Mouse (Mus musculus) frontal cortex, adult (tissue): ENCODE results near the gene Tubb2a.
A peak's percentile ranks its signal among the peaks of the same experiment; 100 is the strongest.
"Not testable (repeated sequence)": the region's sequence is repeated elsewhere in the genome, so short reads cannot be mapped to it uniquely, and the experiment has no call there.

Experiments
- ATAC-seq: cut with Nextera tagmentation; 2 replicates; pipeline ENCODE4 v1.9.2; 2017; ENCODE audit warnings: mild to moderate bottlenecking, moderate library complexity, mixed read lengths; ENCODE audit not compliant: low TSS enrichment

Tubb2a gene

GRCm38 (mm10) chr13:34089358-34089757 is 11.6 kb upstream of the Tubb2a start:
- peak; percentile 28; the same call in 1 of the 2 replicates for ATAC-seq

GRCm38 (mm10) chr13:34088871-34089288 is 11.1 kb upstream of the Tubb2a start:
- ATAC-seq: peak; percentile 36; the same call in 1 of the 2 replicates

GRCm38 (mm10) chr13:34088201-34088649 is 10.4 kb upstream of the Tubb2a start:
- ATAC-seq: peak; percentile 48; the same call in 1 of the 2 replicates

GRCm38 (mm10) chr13:34087052-34087812 is 9.4 kb upstream of the Tubb2a start:
- no peak for ATAC-seq

GRCm38 (mm10) chr13:34084026-34084750 is 6.4 kb upstream of the Tubb2a start:
- no peak for ATAC-seq

- no peak for ATAC-seq
Observed at GRCm38 (mm10) chr13:34081926-34082325, 4.1 kb upstream of the Tubb2a start.

GRCm38 (mm10) chr13:34079801-34080200 is 2.0 kb upstream of the Tubb2a start:
- ATAC-seq: no peak

- no peak for ATAC-seq
Observed at GRCm38 (mm10) chr13:34078500-34079280, 883 bp upstream of the Tubb2a start.

- peak; percentile 53 for ATAC-seq
Observed at GRCm38 (mm10) chr13:34076561-34077491, 981 bp downstream of the Tubb2a start.

GRCm38 (mm10) chr13:34075893-34076292 is 1.9 kb downstream of the Tubb2a start:
- ATAC-seq: not testable (repeated sequence)

GRCm38 (mm10) chr13:34074441-34074840 is 3.4 kb downstream of the Tubb2a start:
- ATAC-seq: not testable (repeated sequence)

- ATAC-seq: no peak
Observed at GRCm38 (mm10) chr13:34072847-34073246, 5.0 kb downstream of the Tubb2a start.

GRCm38 (mm10) chr13:34071836-34072235 is 6.0 kb downstream of the Tubb2a start:
- no peak for ATAC-seq

GRCm38 (mm10) chr13:34070296-34070695 is 7.5 kb downstream of the Tubb2a start:
- ATAC-seq: no peak

GRCm38 (mm10) chr13:34066351-34066750 is 11.5 kb downstream of the Tubb2a start:
- peak; percentile 99 for ATAC-seq

GRCm38 (mm10) chr13:34062466-34062865 is 15.3 kb downstream of the Tubb2a start:
- ATAC-seq: no peak

GRCm38 (mm10) chr13:34060061-34060460 is 17.7 kb downstream of the Tubb2a start:
- ATAC-seq: no peak

GRCm38 (mm10) chr13:34057252-34057651 is 20.6 kb downstream of the Tubb2a start:
- no peak for ATAC-seq

- ATAC-seq: no peak
Observed at GRCm38 (mm10) chr13:34054983-34055382, 22.8 kb downstream of the Tubb2a start.

GRCm38 (mm10) chr13:34054391-34054790 is 23.4 kb downstream of the Tubb2a start:
- no peak for ATAC-seq
